Comparison of ENCODE assay signal across 18 mouse cellular contexts in the genomic region with DNA sequence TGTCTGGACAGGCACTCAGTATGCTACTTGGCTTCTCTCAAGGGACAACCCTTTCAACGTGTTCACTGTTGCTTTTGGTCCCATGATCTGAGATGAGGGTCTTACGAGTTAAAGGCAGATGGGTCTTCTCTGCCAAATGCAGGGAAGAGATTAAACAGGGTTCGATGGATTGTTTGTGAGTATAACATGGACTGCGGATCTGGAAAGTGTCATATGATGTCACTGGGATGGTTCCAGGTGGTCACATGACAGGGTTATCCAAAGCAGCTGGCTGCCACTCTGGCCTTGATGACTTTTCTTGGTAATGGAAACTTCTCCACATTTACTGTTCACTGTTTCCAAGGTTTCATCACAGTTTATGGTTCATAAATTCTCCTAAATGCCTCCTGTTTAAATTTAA. TPM values are rescaled to one million over a fixed set of nuclear protein-coding genes. Genes with fewer than 3 reads are reported as not detected.
DNase-seq lines count a peak whose midpoint lies in the region; ATAC-seq and TF ChIP-seq lines count a peak whose summit lies in the region.
"Had no signal": no experiment of that assay in that cellular context is flagged by ENCODE, and none has a peak within 500 bp of the region (broad histone marks: within the 10 kb centered on the region; RNA-seq: fewer than 3 reads in every experiment).

No protein-coding gene starts in this region.

- TF ChIP-seq POLR2A in small intestine, adult 2 months (IDR thresholded peaks at IDR 0.05; ENCODE audit: low read depth, low read length): no peak
- no peak for TF ChIP-seq POLR2A in thymus, adult 2 months (IDR thresholded peaks at IDR 0.05; ENCODE audit: control insufficient read depth, extremely low read depth, insufficient read depth, low read length, poor library complexity)

- DNase-seq in MN1 (ENCODE audit: low spot score) (peak; percentile 36), Patski (ENCODE audit: low read depth, low spot score) (no peak)
- no peak for DNase-seq in stomach, postnatal 0 days (ENCODE audit: low spot score)
- DNase-seq in thymus, adult 2 months: no peak
- no peak for DNase-seq in frontal cortex, postnatal 10 days (ENCODE audit: low spot score in 2 of 2)
- DNase-seq: adrenal gland, postnatal 14 days; cerebellum, adult 18-20 months; cerebellum, adult 9-11 months; cerebellum, postnatal 36 days; gastrocnemius, postnatal 14 days; heart, postnatal 10 days; heart, postnatal 4 days had no signal

- no peak overlapping the region for H3K9ac ChIP-seq in stomach, postnatal 0 days (ENCODE audit: low read length)
- H3K9ac ChIP-seq: embryonic facial prominence, embryonic 13.5 days; forebrain, embryonic 12.5 days; hindbrain, embryonic 13.5 days had no signal

- no peaks in the 10 kb centered on the region for H3K36me3 ChIP-seq in small intestine, adult 2 months (ENCODE audit: control insufficient read depth, insufficient read depth, low read length)
- H3K36me3 ChIP-seq in stomach, postnatal 0 days (ENCODE audit: control insufficient read depth, insufficient read depth, low read length): no peaks in the 10 kb centered on the region
- H3K36me3 ChIP-seq in thymus, adult 2 months (ENCODE audit: control insufficient read depth, insufficient read depth, low read length): no peaks in the 10 kb centered on the region
- H3K36me3 ChIP-seq: embryonic facial prominence, embryonic 13.5 days; forebrain, embryonic 12.5 days; hindbrain, embryonic 13.5 days had no signal

- H3K27me3 ChIP-seq in Patski: no peaks in the 10 kb centered on the region
- H3K27me3 ChIP-seq in small intestine, adult 2 months (ENCODE audit: control insufficient read depth, insufficient read depth, low read length): no peaks in the 10 kb centered on the region
- no peaks in the 10 kb centered on the region for H3K27me3 ChIP-seq in stomach, postnatal 0 days (ENCODE audit: control insufficient read depth, insufficient read depth, low read length)
- H3K27me3 ChIP-seq in thymus, adult 2 months (ENCODE audit: control insufficient read depth, insufficient read depth, low read length): no peaks in the 10 kb centered on the region
- H3K27me3 ChIP-seq: embryonic facial prominence, embryonic 13.5 days; forebrain, embryonic 12.5 days; hindbrain, embryonic 13.5 days had no signal

- H3K4me1 ChIP-seq in small intestine, adult 2 months (ENCODE audit: control insufficient read depth, insufficient read depth, insufficient read length, low read length): no peaks in the 10 kb centered on the region
- H3K4me1 ChIP-seq in stomach, postnatal 0 days (replicated peaks; ENCODE audit: control insufficient read depth, insufficient read depth): no peaks in the 10 kb centered on the region
- H3K4me1 ChIP-seq in thymus, adult 2 months (replicated peaks; ENCODE audit: control insufficient read depth, insufficient read depth, low read length): no peaks in the 10 kb centered on the region
- H3K4me1 ChIP-seq: forebrain, embryonic 12.5 days; hindbrain, embryonic 13.5 days had no signal

- CTCF ChIA-PET in Patski (lab: Charles Lee): interaction anchor here (2.1 to 9.6 kb wide), 2 partner anchors 8 to 252 kb away, joined by 6 to 201 read pairs; no protein-coding TSS in a partner anchor

- TF ChIP-seq CTCF in Patski (IDR thresholded peaks at IDR 0.05): no peak
- no peak for TF ChIP-seq CTCF in small intestine, adult 2 months (IDR thresholded peaks at IDR 0.05; ENCODE audit: extremely low read depth, insufficient read length, insufficient replicate concordance, low read depth, low read length)
- no peak for TF ChIP-seq CTCF in stomach, postnatal 0 days (IDR thresholded peaks at IDR 0.05; ENCODE audit: low read depth)
- no peak for TF ChIP-seq CTCF in thymus, adult 2 months (IDR thresholded peaks at IDR 0.05; ENCODE audit: borderline replicate concordance, control insufficient read depth, extremely low read depth, insufficient read depth, low read length, poor library complexity)

- peak overlapping the region; percentile 2; the same call in 1 of the 2 replicates for H3K27ac ChIP-seq in small intestine, adult 2 months (ENCODE audit: insufficient read depth, low read depth, low read length)
- peak overlapping the region; percentile 61 for H3K27ac ChIP-seq in stomach, postnatal 0 days (replicated peaks)
- H3K27ac ChIP-seq in thymus, adult 2 months (ENCODE audit: control insufficient read depth, insufficient read depth, low read length): no peak overlapping the region
- H3K27ac ChIP-seq: embryonic facial prominence, embryonic 13.5 days; forebrain, embryonic 12.5 days; hindbrain, embryonic 13.5 days; hindbrain, postnatal 0 days had no signal

- no peak for TF ChIP-seq EP300 in stomach, postnatal 0 days (optimal IDR thresholded peaks at IDR 0.05)

- H3K9me3 ChIP-seq in stomach, postnatal 0 days (ENCODE audit: control insufficient read depth, low read length): no peaks in the 10 kb centered on the region
- H3K9me3 ChIP-seq: embryonic facial prominence, embryonic 13.5 days; forebrain, embryonic 12.5 days; hindbrain, embryonic 13.5 days had no signal

- H3K4me3 ChIP-seq in small intestine, adult 2 months (ENCODE audit: low read depth, low read length): no peak overlapping the region
- no peak overlapping the region for H3K4me3 ChIP-seq in stomach, postnatal 0 days (ENCODE audit: low read depth, low read length)
- no peak overlapping the region for H3K4me3 ChIP-seq in thymus, adult 2 months (ENCODE audit: control insufficient read depth, insufficient read depth, low read length)
- H3K4me3 ChIP-seq: embryonic facial prominence, embryonic 13.5 days; forebrain, embryonic 12.5 days; hindbrain, embryonic 13.5 days had no signal

- WGBS in small intestine, adult 2 months: 64% methylated on average over 4 of the region's 4 CpGs
- 38% methylated on average over 4 of the region's 4 CpGs for WGBS in stomach, postnatal 0 days
- 79% methylated on average over 4 of the region's 4 CpGs for WGBS in thymus, adult 2 months

- H3K4me2 ChIP-seq in stomach, postnatal 0 days (replicated peaks; ENCODE audit: low read depth): no peak overlapping the region
- H3K4me2 ChIP-seq: embryonic facial prominence, embryonic 13.5 days; forebrain, embryonic 12.5 days; hindbrain, embryonic 13.5 days had no signal

- peak; percentile 31 for ATAC-seq in Patski
- ATAC-seq in stomach, postnatal 0 days (ENCODE audit: low FRiP score, low TSS enrichment): peak; percentile 40; the same call in 1 of the 2 replicates
- ATAC-seq: forebrain, embryonic 16.5 days; hindbrain, postnatal 0 days had no signal

- POLR2A ChIA-PET in Patski (lab: Charles Lee): no interaction called here

- in situ Hi-C loops in Patski (cut with MboI; ENCODE audit: low pct_unique_long_range_greater_than_20kb): loop anchor here (5.0 to 10.0 kb wide), 2 partner anchors 255 to 467 kb away; no protein-coding TSS in a partner anchor

RNA-seq across cellular contexts. Expression of a gene that starts 12.0 kb away (rescaled TPM):
- polyA plus RNA-seq in Patski (2021): 0.14 TPM
- 10.9 and 14.3 TPM in 2 replicates for polyA plus RNA-seq in small intestine, adult 2 months (2012; rRNA removed)
- 12.2 and 12.8 TPM in 2 replicates for polyA plus RNA-seq in stomach, postnatal 0 days (2015; fragmentation: Nextera tagmentation; extraction: Ambion mirVana)
- polyA plus RNA-seq in thymus, adult 2 months (2012; rRNA removed): 9.5 and 10.0 TPM in 2 replicates
